Mouse (Mus musculus): Measurements from ENCODE around the gene Zfp871.

Gene Zfp871

GRCm38 (mm10) chr17:32788094-32788559 lies at the start of gene Zfp871:
Zfp871 (minus strand) TSS chr17:32788287.
- peak; percentile 77 to 82 for DNase-seq

DNA sequence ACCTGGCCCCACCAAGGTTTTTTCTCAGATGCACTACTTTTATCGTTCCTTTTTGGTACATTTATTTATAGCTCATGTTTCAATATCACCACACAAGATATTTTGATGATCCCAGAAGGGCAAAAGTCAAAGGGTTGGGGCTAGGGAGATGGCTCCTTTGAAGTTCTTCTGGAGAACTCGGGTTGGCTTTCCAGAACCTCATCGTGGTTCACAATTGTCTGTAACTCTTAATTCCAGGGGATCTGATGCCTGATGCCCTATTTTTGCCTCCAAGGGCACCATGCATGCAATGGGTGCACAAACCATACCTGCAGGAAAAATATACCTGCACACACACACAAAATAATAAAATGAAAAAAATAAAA lies 42.3 kb upstream of the Zfp871 start:
- DNase-seq = no peak

DNA sequence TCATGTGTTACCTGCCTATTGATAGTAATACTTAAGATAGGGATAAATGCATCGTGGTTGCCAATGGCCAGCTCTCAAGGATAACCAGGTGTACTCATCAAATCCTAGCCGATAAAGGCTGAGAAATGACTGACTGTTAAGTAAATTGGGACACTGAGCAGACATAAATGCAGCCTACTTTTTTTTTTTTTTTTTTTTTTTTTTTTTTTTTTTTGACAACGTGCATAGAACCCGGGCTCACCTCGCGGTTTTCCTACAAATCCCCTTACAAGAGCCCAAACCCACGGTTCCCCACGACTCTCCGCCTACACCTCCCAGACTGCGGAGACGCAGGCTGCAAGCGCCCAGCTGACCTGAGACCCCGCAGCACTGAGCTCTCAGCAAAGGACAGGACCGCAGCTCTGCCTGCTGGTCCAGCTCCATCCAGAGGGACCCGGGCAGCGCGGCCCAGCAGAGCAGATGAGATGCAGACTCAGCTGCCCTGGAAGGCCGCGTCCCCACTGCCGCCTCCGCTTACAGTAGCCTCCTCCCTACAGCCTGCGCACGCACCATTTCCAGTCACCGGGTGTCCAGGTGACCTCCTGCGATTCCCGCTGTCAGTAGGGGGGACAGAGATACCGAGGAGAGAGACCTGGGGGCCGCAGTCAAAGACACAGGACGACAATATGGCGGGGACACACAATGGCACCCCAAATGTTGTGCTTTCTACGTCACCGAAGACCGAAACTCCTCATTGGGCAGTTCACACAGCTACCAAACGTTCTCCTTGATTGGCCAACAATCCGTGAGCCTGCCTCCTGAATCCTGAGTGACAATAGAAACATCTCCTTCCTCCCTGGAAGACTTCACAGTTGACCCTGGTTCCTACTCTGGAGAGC lies 41.7 kb upstream of the Zfp871 start, which contains the start of gene Zfp799:
Zfp799 (minus strand) TSS at position 722 of the 878 bp plus-strand sequence.
- peak; percentile 61 to 69 for DNase-seq

- no peak for DNase-seq
These were observed 28.1 kb upstream of the Zfp871 start for GRCm38 (mm10) chr17:32816074-32816784.

- DNase-seq = no peak
These were observed 26.0 kb upstream of the Zfp871 start for GRCm38 (mm10) chr17:32814136-32814535.

GRCm38 (mm10) chr17:32810648-32811047 lies 22.6 kb upstream of the Zfp871 start:
- no peak for DNase-seq

DNA sequence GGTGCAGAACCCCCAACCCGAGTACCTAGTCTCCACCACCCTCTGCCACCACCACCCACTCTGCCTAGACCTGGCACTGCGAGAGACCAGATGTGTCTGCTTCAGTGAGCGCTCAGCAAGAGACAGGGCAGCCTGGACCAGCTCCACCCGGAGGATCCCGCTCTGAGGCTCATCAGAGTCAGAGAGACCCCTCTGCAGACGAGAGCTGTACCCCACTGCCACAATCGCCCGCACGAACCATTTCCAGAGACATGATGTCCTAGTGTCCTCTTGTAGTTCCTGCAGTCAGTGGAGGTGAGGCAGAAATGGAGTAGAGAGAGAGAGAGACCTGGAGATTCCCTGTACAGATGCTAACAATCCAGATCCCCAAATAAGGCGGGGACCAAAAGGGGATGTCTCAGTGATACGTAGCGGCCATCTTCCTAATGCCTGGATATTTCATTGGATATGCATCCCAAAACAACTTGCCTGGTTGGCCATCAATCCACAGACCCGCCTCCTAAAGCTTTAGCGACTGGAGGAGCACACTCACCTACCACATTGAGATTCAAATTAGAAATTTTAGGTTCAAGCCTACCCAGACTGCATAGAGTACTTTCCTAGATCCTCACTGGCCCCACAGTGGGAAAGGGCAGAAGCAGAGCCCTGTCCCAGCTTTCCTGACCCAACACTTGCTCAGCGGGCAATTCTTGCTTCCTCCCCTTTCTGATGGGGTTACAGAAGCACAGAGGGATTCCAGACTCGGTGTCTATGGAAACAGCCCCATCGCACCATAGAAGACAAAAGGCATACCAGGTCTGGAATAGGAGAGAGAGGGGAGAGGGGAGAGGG lies 21.7 kb upstream of the Zfp871 start, which contains the start of gene Zfp811:
Zfp811 (minus strand) TSS at position 388 of the 831 bp plus-strand sequence.
- no peak for DNase-seq

DNA sequence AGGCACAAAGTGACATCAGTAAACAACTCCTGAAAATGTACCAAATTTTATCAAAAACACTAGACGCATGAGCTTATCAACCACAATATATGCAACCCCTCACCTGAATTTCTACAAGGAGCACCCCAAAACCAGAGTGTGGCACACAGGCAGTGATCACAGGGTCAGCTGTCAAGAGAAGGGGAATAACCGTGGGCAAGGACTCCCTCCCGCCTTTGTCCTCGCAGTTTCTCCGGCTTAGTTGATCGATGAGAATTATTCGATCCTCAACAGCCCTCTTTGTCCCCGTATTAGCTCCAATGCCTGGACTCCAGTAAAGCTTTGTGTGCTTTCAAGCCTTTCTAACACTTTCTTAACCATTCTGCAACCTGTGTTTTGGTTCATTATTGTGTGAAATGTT lies 20.8 kb upstream of the Zfp871 start:
- DNase-seq = no peak

DNA sequence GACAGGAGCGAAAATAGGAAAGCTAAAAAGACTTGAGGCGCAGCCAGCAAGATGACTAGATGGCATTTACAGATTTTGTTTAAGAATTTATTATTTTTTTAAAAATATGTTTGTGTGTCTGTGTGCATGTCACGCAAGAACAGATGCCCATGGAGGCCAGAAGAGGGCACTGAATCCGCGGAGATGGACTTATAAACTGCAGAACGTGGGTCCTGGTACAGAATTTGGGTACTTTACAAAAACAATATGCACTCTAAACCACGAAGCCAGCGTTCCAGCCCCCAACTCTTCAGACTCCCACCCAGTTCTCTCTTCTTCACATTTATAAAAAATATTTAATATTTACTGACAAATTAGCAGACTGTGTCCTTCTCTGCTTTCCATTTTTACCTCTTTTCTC lies 1.2 kb upstream of the Zfp871 start:
- DNase-seq = no peak

DNA sequence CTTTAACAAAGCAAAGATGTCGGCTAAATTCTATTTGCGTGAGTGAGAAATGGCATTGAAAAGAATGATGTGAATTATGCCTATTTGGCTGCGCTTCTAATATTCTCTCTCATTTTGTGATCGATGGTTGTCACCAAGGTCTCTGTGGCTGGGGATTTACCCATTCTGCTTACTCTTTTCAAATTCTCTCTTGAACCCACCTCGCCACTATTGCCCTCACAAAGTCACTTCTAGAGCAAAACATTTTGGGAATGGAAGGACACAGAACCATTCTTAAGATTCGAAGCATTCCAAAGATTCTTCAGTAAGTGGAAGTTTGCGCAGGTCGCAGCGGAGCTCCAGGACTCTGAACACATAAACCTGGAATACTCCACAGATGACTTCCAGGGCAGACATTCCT lies 489 bp upstream of the Zfp871 start:
- no peak for DNase-seq

- no peak for DNase-seq
These were observed 522 bp downstream of the Zfp871 start for GRCm38 (mm10) chr17:32787436-32788093.

- peak in 1 of 2 experiments; percentile 6 for DNase-seq
These were observed 1.1 kb downstream of the Zfp871 start for GRCm38 (mm10) chr17:32786944-32787343.

DNA sequence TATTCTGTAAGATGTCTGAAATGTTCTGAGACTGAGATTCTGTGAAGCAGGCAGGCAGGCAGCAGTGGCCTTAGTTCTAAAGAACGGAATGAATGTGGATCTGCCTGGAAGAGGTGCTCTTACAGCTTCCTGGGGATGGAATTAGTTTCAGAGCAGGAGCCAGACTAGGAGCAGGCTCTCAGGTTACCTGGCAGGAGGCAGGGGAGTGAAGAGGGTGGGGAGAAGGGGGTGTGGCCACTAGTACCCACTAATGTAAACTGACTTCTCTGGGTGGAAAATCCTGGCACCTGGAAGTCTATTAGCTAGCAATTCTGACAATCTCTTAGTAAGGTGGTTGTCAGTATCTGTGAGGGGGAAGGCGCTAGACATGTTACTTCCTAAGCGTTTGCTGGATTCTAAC lies 2.4 kb downstream of the Zfp871 start:
- DNase-seq = no peak

DNA sequence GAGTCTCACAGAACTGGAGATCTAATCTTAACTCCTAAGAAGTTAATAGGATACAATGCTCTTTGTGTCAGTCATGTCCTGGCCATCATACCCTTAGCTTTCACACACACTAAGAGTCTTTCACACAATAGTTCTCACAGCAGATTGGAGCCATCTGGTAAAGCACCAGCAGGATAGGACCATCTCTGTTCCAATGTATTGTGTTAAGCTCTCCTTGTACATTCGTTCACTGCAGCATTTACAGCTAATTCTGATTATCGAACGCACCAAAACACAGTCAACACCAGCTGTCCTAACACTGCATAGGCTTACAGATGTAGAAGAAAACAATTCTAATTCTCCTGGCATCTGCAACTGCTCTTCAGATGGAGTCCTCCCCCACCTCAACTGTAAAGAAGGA lies 10.5 kb downstream of the Zfp871 start:
- DNase-seq = no peak

DNA sequence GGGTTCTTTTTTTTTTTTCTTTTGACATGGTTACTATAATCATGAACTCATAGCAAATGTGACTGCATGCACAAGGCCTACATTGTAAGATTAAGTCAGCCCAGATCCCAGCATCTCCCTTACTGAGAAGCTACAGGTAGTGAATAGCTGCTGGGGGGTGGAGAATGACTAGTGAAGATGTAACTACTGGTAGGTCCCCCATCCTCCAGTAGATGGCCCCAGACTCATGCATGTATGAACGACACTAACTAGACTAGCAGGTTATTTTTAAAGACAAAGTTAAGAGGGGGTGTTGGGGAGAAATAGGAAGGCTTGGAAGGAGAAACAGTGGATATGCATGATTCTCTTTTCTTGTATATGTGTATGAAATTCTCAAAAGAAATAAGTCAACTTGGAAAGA lies 16.9 kb downstream of the Zfp871 start:
- peak in 1 of 2 experiments; percentile 13 for DNase-seq

DNA sequence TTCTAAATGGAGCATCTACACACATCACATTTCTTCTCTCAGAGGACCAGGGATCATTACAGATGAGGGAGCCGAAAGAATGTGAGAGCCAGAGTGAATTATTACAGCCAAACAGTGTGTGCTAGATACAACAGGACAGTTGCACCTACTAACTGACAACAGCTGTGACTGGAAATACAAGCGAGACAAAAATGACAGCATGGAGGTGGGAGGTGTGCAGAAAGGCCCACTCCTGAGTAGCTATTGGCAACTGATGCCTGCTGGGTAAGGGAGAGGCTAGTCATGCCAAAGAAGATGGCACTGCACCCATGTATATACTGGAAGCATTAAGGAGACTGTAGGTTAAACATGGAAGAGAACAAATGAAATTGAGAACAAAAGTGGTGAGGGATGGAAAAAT lies 21.7 kb downstream of the Zfp871 start:
- no peak for DNase-seq

DNA sequence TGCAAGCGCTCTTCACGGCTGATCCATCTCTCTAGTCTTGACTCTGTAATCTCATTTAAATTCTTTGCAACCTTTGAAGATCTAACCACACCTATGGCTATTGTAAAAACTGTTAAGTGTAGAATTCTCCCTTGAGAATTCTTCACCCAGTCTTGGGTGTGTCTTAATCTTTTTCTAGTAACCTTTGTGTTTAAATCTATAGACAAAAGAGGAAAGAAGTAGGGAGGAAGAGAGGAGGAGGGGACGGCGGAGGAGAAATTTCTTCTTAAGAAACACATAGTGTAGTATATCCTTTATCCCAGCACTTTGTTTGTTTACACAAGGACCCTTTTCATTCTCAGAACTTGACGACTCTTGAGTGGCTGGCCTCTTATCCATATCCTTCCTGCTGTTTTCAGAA lies 30.8 kb downstream of the Zfp871 start:
- DNase-seq = no peak

- no peak for DNase-seq
These were observed 34.5 kb downstream of the Zfp871 start for GRCm38 (mm10) chr17:32753634-32754033.

DNA sequence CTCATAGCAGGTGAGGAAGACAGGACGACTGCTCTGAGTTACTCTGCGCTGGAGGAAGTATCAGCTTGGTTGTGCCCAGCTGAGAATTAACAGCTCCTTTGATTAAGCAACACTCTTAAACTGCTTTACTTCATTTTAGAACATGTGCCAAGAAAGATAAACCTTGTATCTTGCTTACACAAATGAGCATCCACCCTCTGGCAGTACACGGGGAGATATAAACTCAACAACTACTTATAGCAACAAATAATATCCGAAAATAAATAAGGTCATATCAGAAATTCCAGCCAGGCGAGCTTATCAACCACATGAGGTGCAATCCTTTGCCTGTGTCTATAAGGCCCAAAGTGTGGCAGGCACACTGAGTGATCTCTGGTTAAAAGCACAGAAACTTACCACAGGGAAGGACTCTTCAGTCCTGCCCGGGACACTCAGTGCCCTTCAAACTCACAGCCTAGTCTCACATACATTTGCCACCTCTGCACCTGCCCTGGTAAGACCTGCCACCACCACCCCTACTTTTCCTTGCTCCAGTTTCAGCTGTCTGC lies 35.2 kb downstream of the Zfp871 start:
- DNase-seq = no peak

DNA sequence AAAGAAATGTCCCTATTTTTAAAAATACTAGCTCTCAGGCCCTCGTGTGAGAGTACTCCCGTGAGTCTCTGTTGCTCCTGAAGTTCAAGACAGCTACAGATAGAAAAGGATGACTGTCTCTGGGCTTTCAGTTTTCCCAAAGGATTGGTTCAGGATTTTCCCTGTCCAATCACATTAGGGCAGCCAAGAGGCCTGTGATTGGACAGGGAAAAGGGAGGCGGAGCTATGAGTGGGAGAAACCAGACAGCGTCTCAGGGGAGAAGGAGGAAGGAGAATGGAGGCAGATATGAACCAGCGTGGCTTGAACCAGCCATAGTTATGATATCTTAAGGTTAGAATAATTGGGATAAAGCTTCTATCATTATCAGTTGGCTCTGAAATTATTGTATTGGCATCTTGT lies 37.5 kb downstream of the Zfp871 start:
- DNase-seq = no peak

GRCm38 (mm10) chr17:32741057-32741456 lies 47.0 kb downstream of the Zfp871 start:
- no peak for DNase-seq

- no peak for DNase-seq
These were observed 49.7 kb downstream of the Zfp871 start for GRCm38 (mm10) chr17:32738406-32738805.

All from thymus, postnatal 36 days (tissue).